Mouse (Mus musculus): ENCODE measurements around the gene Tspan18. TPM values are rescaled to one million over a fixed set of nuclear protein-coding genes. Genes with fewer than 3 reads are reported as not detected.

Gene Tspan18
- polyA plus RNA-seq, 1 experiment: 1.0 TPM

- no peak overlapping the region for H3K27ac ChIP-seq (ENCODE audit: insufficient read depth, low read length)
- no peak overlapping the region for H3K4me3 ChIP-seq (ENCODE audit: low read depth, low read length)
- no peaks in the 10 kb centered on the region for H3K9me3 ChIP-seq (replicated peaks; ENCODE audit: control insufficient read depth, insufficient read depth, low read length, poor library complexity, severe bottlenecking)
- no peak for TF ChIP-seq POLR2A (IDR thresholded peaks at IDR 0.05; ENCODE audit: insufficient read depth, low read length)
- TF ChIP-seq EP300 (IDR thresholded peaks at IDR 0.05; ENCODE audit: insufficient read depth, low read depth, low read length): no peak
- no peak for TF ChIP-seq CTCF (IDR thresholded peaks at IDR 0.05; ENCODE audit: low read depth, low read length)
- H3K36me3 ChIP-seq (ENCODE audit: control insufficient read depth, insufficient read depth, low read length, poor library complexity, severe bottlenecking): no peaks in the 10 kb centered on the region
- H3K27me3 ChIP-seq (ENCODE audit: control insufficient read depth, insufficient read depth, low read length, poor library complexity, severe bottlenecking): no peaks in the 10 kb centered on the region
- no peak overlapping the region for H3K9ac ChIP-seq (ENCODE audit: low read depth, poor library complexity, severe bottlenecking)
- no peaks in the 10 kb centered on the region for H3K4me1 ChIP-seq (ENCODE audit: control insufficient read depth, insufficient read depth, low read length)
Measured at GRCm38 (mm10) chr2:93278181-93278975, 55.9 kb downstream of the Tspan18 start.

DNA sequence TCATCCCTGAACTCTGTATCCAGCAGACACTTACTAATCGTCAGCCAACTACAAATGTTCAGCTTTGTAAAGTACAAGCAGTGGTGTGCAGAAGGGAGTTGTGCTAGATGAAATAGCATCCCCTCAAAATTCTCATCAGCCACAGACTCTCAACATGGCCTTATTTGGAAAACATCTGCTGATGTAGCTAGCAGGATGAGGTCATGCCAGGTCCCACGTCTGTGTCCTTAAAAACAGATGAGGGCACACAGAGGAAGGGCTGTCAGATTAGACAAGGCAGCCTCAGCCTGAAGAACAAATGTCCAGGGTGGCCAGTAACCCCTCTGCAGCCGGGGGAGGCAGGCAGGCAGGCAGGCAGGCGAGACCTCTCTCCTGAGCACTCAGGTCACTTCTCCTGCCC, 56.8 kb downstream of the Tspan18 start:
- H3K27me3 ChIP-seq (ENCODE audit: control insufficient read depth, insufficient read depth, low read length, poor library complexity, severe bottlenecking): no peaks in the 10 kb centered on the region
- no peaks in the 10 kb centered on the region for H3K4me1 ChIP-seq (ENCODE audit: control insufficient read depth, insufficient read depth, low read length)
- H3K4me3 ChIP-seq (ENCODE audit: low read depth, low read length): no peak overlapping the region
- no peaks in the 10 kb centered on the region for H3K36me3 ChIP-seq (ENCODE audit: control insufficient read depth, insufficient read depth, low read length, poor library complexity, severe bottlenecking)
- H3K9me3 ChIP-seq (replicated peaks; ENCODE audit: control insufficient read depth, insufficient read depth, low read length, poor library complexity, severe bottlenecking): no peaks in the 10 kb centered on the region
- no peak for TF ChIP-seq EP300 (IDR thresholded peaks at IDR 0.05; ENCODE audit: insufficient read depth, low read depth, low read length)
- no peak for TF ChIP-seq POLR2A (IDR thresholded peaks at IDR 0.05; ENCODE audit: insufficient read depth, low read length)
- no peak for TF ChIP-seq CTCF (IDR thresholded peaks at IDR 0.05; ENCODE audit: low read depth, low read length)
- H3K27ac ChIP-seq (ENCODE audit: insufficient read depth, low read length): no peak overlapping the region
- no peak overlapping the region for H3K9ac ChIP-seq (ENCODE audit: low read depth, poor library complexity, severe bottlenecking)

DNA sequence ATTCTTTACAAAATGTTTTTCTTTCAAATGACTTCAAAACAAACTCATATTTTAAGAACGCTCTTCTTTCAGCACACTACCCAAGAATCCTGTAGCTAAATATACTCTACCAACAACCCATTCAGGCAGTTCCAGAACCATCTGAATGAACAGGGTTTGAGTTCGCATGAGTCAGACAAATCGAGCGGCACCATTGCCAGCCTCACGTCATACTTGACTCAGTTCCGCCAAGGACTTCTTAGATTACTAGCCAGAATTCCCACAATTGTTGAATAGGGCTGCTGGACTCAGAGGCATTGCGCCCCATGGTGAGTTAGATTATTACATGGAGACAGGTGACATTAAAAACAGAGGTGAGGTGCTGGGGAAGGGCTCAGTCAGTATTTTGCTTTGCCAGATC, 58.3 kb downstream of the Tspan18 start:
- TF ChIP-seq CTCF (IDR thresholded peaks at IDR 0.05; ENCODE audit: low read depth, low read length) (no peak), POLR2A (IDR thresholded peaks at IDR 0.05; ENCODE audit: insufficient read depth, low read length) (no peak), EP300 (IDR thresholded peaks at IDR 0.05; ENCODE audit: insufficient read depth, low read depth, low read length) (no peak)
- no peak overlapping the region for H3K9ac ChIP-seq (ENCODE audit: low read depth, poor library complexity, severe bottlenecking)
- H3K27me3 ChIP-seq (ENCODE audit: control insufficient read depth, insufficient read depth, low read length, poor library complexity, severe bottlenecking): no peaks in the 10 kb centered on the region
- no peak overlapping the region for H3K27ac ChIP-seq (ENCODE audit: insufficient read depth, low read length)
- H3K4me3 ChIP-seq (ENCODE audit: low read depth, low read length): no peak overlapping the region
- H3K9me3 ChIP-seq (replicated peaks; ENCODE audit: control insufficient read depth, insufficient read depth, low read length, poor library complexity, severe bottlenecking): no peaks in the 10 kb centered on the region
- H3K4me1 ChIP-seq (ENCODE audit: control insufficient read depth, insufficient read depth, low read length): no peaks in the 10 kb centered on the region
- no peaks in the 10 kb centered on the region for H3K36me3 ChIP-seq (ENCODE audit: control insufficient read depth, insufficient read depth, low read length, poor library complexity, severe bottlenecking)

GRCm38 (mm10) chr2:93273916-93274315, 60.4 kb downstream of the Tspan18 start:
- Histone ChIP-seq H3K36me3 (ENCODE audit: control insufficient read depth, insufficient read depth, low read length, poor library complexity, severe bottlenecking) (no peaks in the 10 kb centered on the region), H3K9ac (ENCODE audit: low read depth, poor library complexity, severe bottlenecking) (no peak overlapping the region), H3K9me3 (replicated peaks; ENCODE audit: control insufficient read depth, insufficient read depth, low read length, poor library complexity, severe bottlenecking) (no peaks in the 10 kb centered on the region), H3K27ac (ENCODE audit: insufficient read depth, low read length) (no peak overlapping the region), H3K4me1 (ENCODE audit: control insufficient read depth, insufficient read depth, low read length) (no peaks in the 10 kb centered on the region), H3K4me3 (ENCODE audit: low read depth, low read length) (no peak overlapping the region), H3K27me3 (ENCODE audit: control insufficient read depth, insufficient read depth, low read length, poor library complexity, severe bottlenecking) (no peaks in the 10 kb centered on the region)
- TF ChIP-seq POLR2A (IDR thresholded peaks at IDR 0.05; ENCODE audit: insufficient read depth, low read length): no peak
- no peak for TF ChIP-seq CTCF (IDR thresholded peaks at IDR 0.05; ENCODE audit: low read depth, low read length)
- no peak for TF ChIP-seq EP300 (IDR thresholded peaks at IDR 0.05; ENCODE audit: insufficient read depth, low read depth, low read length)

- no peaks in the 10 kb centered on the region for H3K9me3 ChIP-seq (replicated peaks; ENCODE audit: control insufficient read depth, insufficient read depth, low read length, poor library complexity, severe bottlenecking)
- H3K27me3 ChIP-seq (ENCODE audit: control insufficient read depth, insufficient read depth, low read length, poor library complexity, severe bottlenecking): no peaks in the 10 kb centered on the region
- H3K27ac ChIP-seq (ENCODE audit: insufficient read depth, low read length): no peak overlapping the region
- H3K4me1 ChIP-seq (ENCODE audit: control insufficient read depth, insufficient read depth, low read length): no peaks in the 10 kb centered on the region
- TF ChIP-seq EP300 (IDR thresholded peaks at IDR 0.05; ENCODE audit: insufficient read depth, low read depth, low read length): no peak
- H3K9ac ChIP-seq (ENCODE audit: low read depth, poor library complexity, severe bottlenecking): no peak overlapping the region
- no peaks in the 10 kb centered on the region for H3K36me3 ChIP-seq (ENCODE audit: control insufficient read depth, insufficient read depth, low read length, poor library complexity, severe bottlenecking)
- H3K4me3 ChIP-seq (ENCODE audit: low read depth, low read length): no peak overlapping the region
Measured at GRCm38 (mm10) chr2:93270083-93270482, 64.2 kb downstream of the Tspan18 start.

- Histone ChIP-seq H3K9me3 (replicated peaks; ENCODE audit: control insufficient read depth, insufficient read depth, low read length, poor library complexity, severe bottlenecking) (no peaks in the 10 kb centered on the region), H3K9ac (ENCODE audit: low read depth, poor library complexity, severe bottlenecking) (no peak overlapping the region), H3K4me3 (ENCODE audit: low read depth, low read length) (no peak overlapping the region), H3K27me3 (ENCODE audit: control insufficient read depth, insufficient read depth, low read length, poor library complexity, severe bottlenecking) (no peaks in the 10 kb centered on the region), H3K36me3 (ENCODE audit: control insufficient read depth, insufficient read depth, low read length, poor library complexity, severe bottlenecking) (no peaks in the 10 kb centered on the region), H3K27ac (ENCODE audit: insufficient read depth, low read length) (no peak overlapping the region), H3K4me1 (ENCODE audit: control insufficient read depth, insufficient read depth, low read length) (no peaks in the 10 kb centered on the region)
- no peak for TF ChIP-seq EP300 (IDR thresholded peaks at IDR 0.05; ENCODE audit: insufficient read depth, low read depth, low read length)
- TF ChIP-seq POLR2A (IDR thresholded peaks at IDR 0.05; ENCODE audit: insufficient read depth, low read length): no peak
- TF ChIP-seq CTCF (IDR thresholded peaks at IDR 0.05; ENCODE audit: low read depth, low read length): no peak
Measured at GRCm38 (mm10) chr2:93269611-93270010, 64.7 kb downstream of the Tspan18 start.
